Mouse (Mus musculus) bone marrow macrophage, adult 2 months (primary cell): ENCODE results near the gene Tor1b. TPM values are rescaled to one million over a fixed set of nuclear protein-coding genes. Genes with fewer than 3 reads are reported as not detected.
"Not testable (repeated sequence)": the region's sequence is repeated elsewhere in the genome, so short reads cannot be mapped to it uniquely, and the experiment has no call there.

Experiments used
- H3K27ac ChIP-seq: 2 replicates; pipeline ENCODE4 v1.5.1; 2012; ENCODE audit warnings: low read depth, low read length; ENCODE audit not compliant: insufficient read depth
- H3K4me1 ChIP-seq: 2 replicates; pipeline ENCODE4 v1.6.1; 2012; ENCODE audit warnings: low read length; ENCODE audit not compliant: control insufficient read depth, insufficient read depth
- H3K4me3 ChIP-seq: 2 replicates; pipeline ENCODE4 v1.5.1; 2012; ENCODE audit warnings: mild to moderate bottlenecking, low read length, moderate library complexity; ENCODE audit not compliant: insufficient read depth
- CTCF ChIP-seq: IDR thresholded peaks from 2 replicates; pipeline ENCODE4 v1.5.1; 2012; ENCODE audit warnings: low read depth, mild to moderate bottlenecking, low read length, moderate library complexity
- POLR2A ChIP-seq: IDR thresholded peaks from 2 replicates; pipeline ENCODE4 v1.6.1; 2012; ENCODE audit warnings: mild to moderate bottlenecking, low read depth, low read length, borderline replicate concordance
- polyA plus RNA-seq: library from polyadenylated mRNA; stranded (reverse); fragments of >200 nt; gene quantifications from 2 replicates; pipeline ENCODE4 v1.2.4, GENCODE M21; 2012; ENCODE audit not compliant: missing spikeins, insufficient read depth, insufficient read length

The Tor1b gene
- polyA plus RNA-seq, 1 experiment: 28.3 TPM

DNA sequence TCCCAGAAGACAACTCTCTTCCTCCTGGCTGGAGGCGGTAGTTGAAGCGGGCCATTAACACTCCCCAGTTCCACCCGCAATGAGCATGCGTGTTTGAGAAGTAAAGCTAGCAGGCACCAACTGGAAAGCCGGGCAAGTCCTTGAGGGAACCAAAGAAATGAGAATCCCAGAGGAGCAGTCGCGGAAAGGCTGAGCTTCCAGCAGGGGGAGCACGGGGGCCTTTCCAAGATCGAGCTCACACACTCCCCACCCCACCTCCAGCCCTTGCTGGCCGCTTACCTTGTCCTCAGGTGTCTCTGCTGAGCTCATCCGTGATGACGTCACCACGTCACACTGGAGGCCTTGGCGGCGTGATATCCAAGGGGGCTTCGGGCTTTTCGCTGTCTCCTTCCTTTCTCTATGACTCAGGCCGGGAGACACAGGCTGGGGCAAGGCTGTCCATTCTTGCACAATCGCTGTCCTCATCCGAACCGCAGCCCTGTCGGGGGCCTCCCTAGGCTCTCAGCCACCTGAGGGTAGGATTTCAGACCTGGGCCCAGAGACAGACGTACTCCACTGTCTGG lies 23.2 kb upstream of the Tor1b start, which contains the start of gene Ptges:
Ptges (minus strand) TSS at position 381 of the 563 bp plus-strand sequence.
- Histone ChIP-seq H3K4me3 (peak within 1 kb of the TSS; percentile 64), H3K27ac (peak within 1 kb of the TSS; percentile 75), H3K4me1 (peaks cover 37% of the 10 kb centered on the region)
- TF ChIP-seq POLR2A (no peak), CTCF (peak; percentile 41; the same call in 1 of the 2 replicates)

- H3K27ac ChIP-seq, H3K4me3 ChIP-seq: not testable (repeated sequence)
Measured at GRCm38 (mm10) chr2:30930846-30931245, 21.9 kb upstream of the Tor1b start.

GRCm38 (mm10) chr2:30931922-30932321 lies 20.8 kb upstream of the Tor1b start:
- peaks cover 15% of the 10 kb centered on the region for H3K4me1 ChIP-seq
- no peak for TF ChIP-seq POLR2A
- TF ChIP-seq CTCF: no peak
- H3K27ac ChIP-seq: no peak overlapping the region

More at GRCm38 (mm10) chr2:30930846-30931245, 21.9 kb upstream of the Tor1b start:
- H3K4me1 ChIP-seq: peaks cover 25% of the 10 kb centered on the region

DNA sequence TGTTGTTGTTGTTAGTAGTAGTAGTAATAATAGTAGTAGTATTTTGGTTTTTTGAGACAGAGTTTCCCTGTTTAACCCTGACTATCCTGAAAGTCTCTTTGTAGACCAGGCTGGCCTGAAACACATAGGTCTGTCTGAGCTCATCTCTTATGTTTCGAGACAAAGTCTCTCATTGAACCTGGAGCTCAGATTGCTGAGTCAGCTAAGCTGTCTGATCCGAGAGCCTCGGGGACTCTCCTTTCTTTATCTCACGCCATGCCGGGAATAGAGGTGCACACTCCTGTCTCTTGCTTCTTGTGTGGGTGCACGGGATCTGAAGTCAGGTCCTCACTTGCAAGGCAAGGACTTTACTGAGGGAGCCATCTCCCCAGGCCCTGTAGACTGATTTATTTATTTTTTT lies 19.7 kb upstream of the Tor1b start:
- Histone ChIP-seq H3K4me1 (peaks cover 5% of the 10 kb centered on the region), H3K4me3 (no peak overlapping the region), H3K27ac (no peak overlapping the region)
- no peak for TF ChIP-seq POLR2A
- TF ChIP-seq CTCF: no peak

More at GRCm38 (mm10) chr2:30931922-30932321, 20.8 kb upstream of the Tor1b start:
- H3K4me3 ChIP-seq: no peak overlapping the region

GRCm38 (mm10) chr2:30933917-30934450 lies 18.8 kb upstream of the Tor1b start:
- TF ChIP-seq CTCF (no peak; the same call in none of the 2 replicates), POLR2A (no peak)
- no peak overlapping the region for H3K4me3 ChIP-seq
- H3K4me1 ChIP-seq: no peaks in the 10 kb centered on the region
- H3K27ac ChIP-seq: no peak overlapping the region

- TF ChIP-seq POLR2A (no peak), CTCF (no peak)
- Histone ChIP-seq H3K27ac (no peak overlapping the region), H3K4me1 (no peaks in the 10 kb centered on the region), H3K4me3 (no peak overlapping the region)
Measured at GRCm38 (mm10) chr2:30936808-30937207, 16.0 kb upstream of the Tor1b start.

DNA sequence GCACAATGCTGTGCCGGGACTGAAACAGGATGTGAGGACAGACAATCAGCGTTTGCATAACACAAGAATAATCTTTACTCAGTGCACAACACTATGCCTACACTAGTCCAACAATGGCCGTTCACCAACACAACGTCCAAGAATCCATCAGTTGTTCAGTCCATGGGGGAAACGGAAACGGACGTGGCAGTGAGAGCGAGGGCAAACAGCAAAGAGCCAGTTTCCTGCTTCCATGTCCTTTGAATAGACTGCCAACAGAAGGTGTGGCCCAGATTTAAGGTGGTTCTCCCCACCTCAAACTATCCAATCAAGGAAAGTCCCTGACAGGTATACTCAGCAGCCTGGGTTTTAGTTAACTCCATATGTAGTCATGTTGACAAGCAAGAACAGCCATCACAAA lies 15.0 kb upstream of the Tor1b start:
- H3K27ac ChIP-seq: no peak overlapping the region
- no peak for TF ChIP-seq CTCF
- TF ChIP-seq POLR2A: no peak
- H3K4me3 ChIP-seq: no peak overlapping the region
- peaks cover 3% of the 10 kb centered on the region; the same call in 1 of the 2 replicates for H3K4me1 ChIP-seq

GRCm38 (mm10) chr2:30938574-30938991 lies 14.2 kb upstream of the Tor1b start:
- no peak for TF ChIP-seq POLR2A
- TF ChIP-seq CTCF: no peak
- H3K27ac ChIP-seq: no peak overlapping the region
- H3K4me3 ChIP-seq: no peak overlapping the region
- H3K4me1 ChIP-seq: peaks cover 3% of the 10 kb centered on the region; the same call in 1 of the 2 replicates

DNA sequence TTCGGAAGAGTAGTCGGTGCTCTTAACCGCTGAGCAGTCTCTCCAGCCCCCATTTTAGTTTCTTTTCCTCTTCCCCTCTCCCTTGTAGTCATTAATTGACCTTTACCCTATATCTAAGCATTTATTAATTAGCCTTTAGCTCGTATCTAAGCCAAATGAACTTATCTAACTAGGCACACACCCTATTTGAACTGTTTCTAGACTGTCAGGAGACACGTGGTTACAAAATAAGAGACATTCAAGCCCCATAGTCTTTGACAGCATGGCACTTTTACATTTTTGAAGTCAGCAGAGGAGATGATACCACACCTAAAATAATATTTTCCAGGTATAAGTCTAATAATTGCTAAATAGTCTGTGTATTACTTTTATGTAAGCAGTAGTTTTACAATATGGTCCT lies 11.2 kb upstream of the Tor1b start:
- Histone ChIP-seq H3K4me3 (no peak overlapping the region), H3K27ac (no peak overlapping the region), H3K4me1 (peaks cover 6% of the 10 kb centered on the region; the same call in 1 of the 2 replicates)
- TF ChIP-seq POLR2A: no peak
- no peak for TF ChIP-seq CTCF

GRCm38 (mm10) chr2:30942116-30942515 lies 10.6 kb upstream of the Tor1b start:
- H3K4me1 ChIP-seq, H3K27ac ChIP-seq: not testable (repeated sequence)
- H3K4me3 ChIP-seq: peak overlapping the region; percentile 70

- TF ChIP-seq CTCF: peak; percentile 84
- TF ChIP-seq POLR2A: no peak
- Histone ChIP-seq H3K4me1 (peaks cover 6% of the 10 kb centered on the region; the same call in 1 of the 2 replicates), H3K27ac (0 out of 2 replicates have a peak overlapping the region, but pooled peaks have one; percentile 20), H3K4me3 (peak overlapping the region; percentile 70)
Measured at GRCm38 (mm10) chr2:30942603-30943011, 10.2 kb upstream of the Tor1b start.
